Mouse (Mus musculus): Measurements from ENCODE around the gene Strip2. TPM values are rescaled to one million over a fixed set of nuclear protein-coding genes. Genes with fewer than 3 reads are reported as not detected.

Strip2 gene
- polyA plus RNA-seq, 1 experiment from 2014 or later: 0.92 TPM

- H3K27me3 ChIP-seq: no peaks in the 10 kb centered on the region
- no peaks in the 10 kb centered on the region for H3K9me3 ChIP-seq (replicated peaks)
- no peak overlapping the region for H3K4me3 ChIP-seq
- no peaks in the 10 kb centered on the region for H3K4me1 ChIP-seq
- no peak overlapping the region for H3K9ac ChIP-seq
- no peak overlapping the region for H3K4me2 ChIP-seq
- no peak for ATAC-seq
- H3K27ac ChIP-seq: no peak overlapping the region
- no peaks in the 10 kb centered on the region for H3K36me3 ChIP-seq (ENCODE audit: poor library complexity, severe bottlenecking)
- WGBS: 87% methylated on average over 4 of the region's 4 CpGs
Measured at GRCm38 (mm10) chr6:29931181-29931580, 14.4 kb downstream of the Strip2 start.

GRCm38 (mm10) chr6:29935741-29936140, 18.9 kb downstream of the Strip2 start:
- H3K36me3 ChIP-seq (ENCODE audit: poor library complexity, severe bottlenecking): no peaks in the 10 kb centered on the region
- H3K4me1 ChIP-seq: no peaks in the 10 kb centered on the region
- no peaks in the 10 kb centered on the region for H3K27me3 ChIP-seq
- WGBS: 77% methylated on average over 1 of the region's 1 CpGs
- no peak for ATAC-seq
- no peak overlapping the region for H3K27ac ChIP-seq
- H3K9me3 ChIP-seq (replicated peaks): no peaks in the 10 kb centered on the region
- no peak overlapping the region for H3K4me2 ChIP-seq
- no peak overlapping the region for H3K4me3 ChIP-seq
- H3K9ac ChIP-seq: no peak overlapping the region

GRCm38 (mm10) chr6:29940428-29940827, 23.6 kb downstream of the Strip2 start:
- Histone ChIP-seq H3K9ac (no peak overlapping the region), H3K27me3 (no peaks in the 10 kb centered on the region), H3K27ac (no peak overlapping the region), H3K9me3 (replicated peaks) (no peaks in the 10 kb centered on the region), H3K4me3 (no peak overlapping the region), H3K4me2 (no peak overlapping the region), H3K4me1 (0 out of 2 replicates have a peak, but pooled peaks cover 4% of the 10 kb centered on the region), H3K36me3 (ENCODE audit: poor library complexity, severe bottlenecking) (no peaks in the 10 kb centered on the region)
- ATAC-seq: no peak
- WGBS: 83% methylated on average over 4 of the region's 4 CpGs

- WGBS: 91% methylated on average over 2 of the region's 2 CpGs
- Histone ChIP-seq H3K9ac (no peak overlapping the region), H3K36me3 (ENCODE audit: poor library complexity, severe bottlenecking) (no peaks in the 10 kb centered on the region), H3K4me1 (0 out of 2 replicates have a peak, but pooled peaks cover 4% of the 10 kb centered on the region), H3K27me3 (no peaks in the 10 kb centered on the region), H3K4me2 (no peak overlapping the region), H3K27ac (no peak overlapping the region), H3K4me3 (no peak overlapping the region), H3K9me3 (replicated peaks) (no peaks in the 10 kb centered on the region)
- ATAC-seq: no peak
Measured at GRCm38 (mm10) chr6:29941036-29941435, 24.2 kb downstream of the Strip2 start.

GRCm38 (mm10) chr6:29944465-29944864, 27.7 kb downstream of the Strip2 start:
- Histone ChIP-seq H3K36me3 (ENCODE audit: poor library complexity, severe bottlenecking) (no peaks in the 10 kb centered on the region), H3K4me3 (no peak overlapping the region), H3K27me3 (no peaks in the 10 kb centered on the region), H3K9me3 (replicated peaks) (no peaks in the 10 kb centered on the region), H3K4me1 (0 out of 2 replicates have a peak, but pooled peaks cover 4% of the 10 kb centered on the region), H3K9ac (no peak overlapping the region), H3K27ac (no peak overlapping the region; the same call in 1 of the 2 replicates), H3K4me2 (no peak overlapping the region)
- WGBS: 56% methylated on average over 1 of the region's 1 CpGs
- ATAC-seq: no peak

GRCm38 (mm10) chr6:29946568-29946967, 29.8 kb downstream of the Strip2 start:
- no peak overlapping the region for H3K27ac ChIP-seq
- no peaks in the 10 kb centered on the region for H3K9me3 ChIP-seq (replicated peaks)
- no peak overlapping the region for H3K4me2 ChIP-seq
- H3K9ac ChIP-seq: no peak overlapping the region
- H3K4me3 ChIP-seq: no peak overlapping the region
- no peaks in the 10 kb centered on the region for H3K36me3 ChIP-seq (ENCODE audit: poor library complexity, severe bottlenecking)
- no peaks in the 10 kb centered on the region for H3K27me3 ChIP-seq
- 0 out of 2 replicates have a peak, but pooled peaks cover 4% of the 10 kb centered on the region for H3K4me1 ChIP-seq
- no peak for ATAC-seq
- 88% methylated on average over 2 of the region's 2 CpGs for WGBS

- 76% methylated on average over 6 of the region's 6 CpGs for WGBS
- Histone ChIP-seq H3K27me3 (no peaks in the 10 kb centered on the region), H3K36me3 (ENCODE audit: poor library complexity, severe bottlenecking) (no peaks in the 10 kb centered on the region), H3K9me3 (replicated peaks) (no peaks in the 10 kb centered on the region), H3K4me3 (no peak overlapping the region), H3K27ac (no peak overlapping the region), H3K4me1 (0 out of 2 replicates have a peak, but pooled peaks cover 4% of the 10 kb centered on the region), H3K9ac (no peak overlapping the region), H3K4me2 (no peak overlapping the region)
- ATAC-seq: no peak
Measured at GRCm38 (mm10) chr6:29947823-29948222, 31.0 kb downstream of the Strip2 start.

- no peaks in the 10 kb centered on the region for H3K27me3 ChIP-seq
- no peaks in the 10 kb centered on the region for H3K9me3 ChIP-seq (replicated peaks)
- H3K4me2 ChIP-seq: no peak overlapping the region
- ATAC-seq: no peak
- no peaks in the 10 kb centered on the region for H3K4me1 ChIP-seq
- no peaks in the 10 kb centered on the region for H3K36me3 ChIP-seq (ENCODE audit: poor library complexity, severe bottlenecking)
- no peak overlapping the region for H3K4me3 ChIP-seq
- H3K9ac ChIP-seq: no peak overlapping the region
- H3K27ac ChIP-seq: no peak overlapping the region
- 89% methylated on average over 4 of the region's 4 CpGs for WGBS
Measured at GRCm38 (mm10) chr6:29956749-29957148, 39.9 kb downstream of the Strip2 start.

GRCm38 (mm10) chr6:29958669-29959068, 41.9 kb downstream of the Strip2 start:
- H3K9me3 ChIP-seq (replicated peaks): no peaks in the 10 kb centered on the region
- no peak overlapping the region for H3K4me3 ChIP-seq
- H3K36me3 ChIP-seq (ENCODE audit: poor library complexity, severe bottlenecking): no peaks in the 10 kb centered on the region
- H3K9ac ChIP-seq: no peak overlapping the region
- H3K4me2 ChIP-seq: no peak overlapping the region
- H3K4me1 ChIP-seq: no peaks in the 10 kb centered on the region
- no peak overlapping the region for H3K27ac ChIP-seq
- H3K27me3 ChIP-seq: no peaks in the 10 kb centered on the region
- ATAC-seq: no peak
- WGBS: 56% methylated on average over 3 of the region's 3 CpGs

GRCm38 (mm10) chr6:29961081-29961480, 44.3 kb downstream of the Strip2 start:
- no peak for ATAC-seq
- Histone ChIP-seq H3K4me2 (no peak overlapping the region), H3K9ac (no peak overlapping the region), H3K4me1 (no peaks in the 10 kb centered on the region), H3K4me3 (no peak overlapping the region), H3K36me3 (ENCODE audit: poor library complexity, severe bottlenecking) (no peaks in the 10 kb centered on the region), H3K27me3 (no peaks in the 10 kb centered on the region), H3K27ac (no peak overlapping the region), H3K9me3 (replicated peaks) (no peaks in the 10 kb centered on the region)
- WGBS: 90% methylated on average over 6 of the region's 6 CpGs

- H3K4me1 ChIP-seq: no peaks in the 10 kb centered on the region
- ATAC-seq: no peak
Measured at GRCm38 (mm10) chr6:29967917-29968316, 51.1 kb downstream of the Strip2 start.

GRCm38 (mm10) chr6:29973341-29973740, 56.5 kb downstream of the Strip2 start:
- Histone ChIP-seq H3K4me3 (no peak overlapping the region), H3K9ac (no peak overlapping the region), H3K4me2 (no peak overlapping the region), H3K36me3 (ENCODE audit: poor library complexity, severe bottlenecking) (no peaks in the 10 kb centered on the region), H3K27ac (no peak overlapping the region), H3K27me3 (no peaks in the 10 kb centered on the region), H3K4me1 (no peaks in the 10 kb centered on the region), H3K9me3 (replicated peaks) (no peaks in the 10 kb centered on the region)
- no peak for ATAC-seq
- 71% methylated on average over 5 of the region's 5 CpGs for WGBS

More at GRCm38 (mm10) chr6:29967917-29968316, 51.1 kb downstream of the Strip2 start:
- no peaks in the 10 kb centered on the region for H3K27me3 ChIP-seq
- H3K9ac ChIP-seq: no peak overlapping the region
- H3K4me2 ChIP-seq: no peak overlapping the region
- no peaks in the 10 kb centered on the region for H3K36me3 ChIP-seq (ENCODE audit: poor library complexity, severe bottlenecking)
- no peak overlapping the region for H3K4me3 ChIP-seq
- no peaks in the 10 kb centered on the region for H3K9me3 ChIP-seq (replicated peaks)
- WGBS: 69% methylated on average over 7 of the region's 7 CpGs
- H3K27ac ChIP-seq: no peak overlapping the region

- Histone ChIP-seq H3K4me2 (no peak overlapping the region), H3K27ac (no peak overlapping the region), H3K9ac (no peak overlapping the region), H3K4me1 (no peaks in the 10 kb centered on the region), H3K36me3 (ENCODE audit: poor library complexity, severe bottlenecking) (no peaks in the 10 kb centered on the region), H3K9me3 (replicated peaks) (no peaks in the 10 kb centered on the region), H3K27me3 (no peaks in the 10 kb centered on the region), H3K4me3 (no peak overlapping the region)
- ATAC-seq: no peak
- 76% methylated on average over 8 of the region's 8 CpGs for WGBS
Measured at GRCm38 (mm10) chr6:29974836-29975235, 58.0 kb downstream of the Strip2 start.

Data from forebrain, embryonic 13.5 days (tissue).